Mouse (Mus musculus): Measurements from ENCODE around the gene Onecut1. TPM values are rescaled to one million over a fixed set of nuclear protein-coding genes. Genes with fewer than 3 reads are reported as not detected.
A peak's percentile ranks its signal among the peaks of the same experiment; 100 is the strongest.

Gene Onecut1
- polyA plus RNA-seq, 1 experiment = not detected

DNA sequence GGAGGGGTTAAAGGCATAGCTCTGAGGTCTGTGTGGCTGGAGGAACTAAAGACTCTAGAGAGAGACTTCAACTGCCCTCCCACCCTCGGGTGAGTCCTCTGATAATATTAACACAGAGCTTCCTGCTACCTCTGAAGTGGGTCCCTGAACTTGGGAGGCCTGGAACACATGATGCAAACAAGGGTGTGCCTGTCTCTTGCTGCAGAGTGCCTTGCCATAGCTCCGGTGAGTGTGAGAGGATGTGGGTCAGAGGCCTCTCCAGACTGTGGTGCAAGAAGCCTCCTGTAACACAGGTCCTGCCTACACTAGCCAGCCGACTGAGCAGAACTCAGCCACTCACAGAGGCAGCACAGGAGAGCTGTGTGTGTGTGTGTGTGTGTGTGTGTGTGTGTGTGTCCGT is 45.2 kb downstream of the Onecut1 start:
- no peak overlapping the region for H3K27ac ChIP-seq (ENCODE audit: insufficient read depth, low read length)
- peaks cover 3% of the 10 kb centered on the region; the same call in 1 of the 2 replicates for H3K4me1 ChIP-seq (ENCODE audit: control insufficient read depth, insufficient read depth, low read length)
- TF ChIP-seq CTCF (IDR thresholded peaks at IDR 0.05; ENCODE audit: borderline replicate concordance, insufficient read depth, low read length) (no peak), POLR2A (IDR thresholded peaks at IDR 0.05; ENCODE audit: low read depth, low read length) (no peak)
- H3K4me3 ChIP-seq (ENCODE audit: insufficient read depth, low read length) = no peak overlapping the region

DNA sequence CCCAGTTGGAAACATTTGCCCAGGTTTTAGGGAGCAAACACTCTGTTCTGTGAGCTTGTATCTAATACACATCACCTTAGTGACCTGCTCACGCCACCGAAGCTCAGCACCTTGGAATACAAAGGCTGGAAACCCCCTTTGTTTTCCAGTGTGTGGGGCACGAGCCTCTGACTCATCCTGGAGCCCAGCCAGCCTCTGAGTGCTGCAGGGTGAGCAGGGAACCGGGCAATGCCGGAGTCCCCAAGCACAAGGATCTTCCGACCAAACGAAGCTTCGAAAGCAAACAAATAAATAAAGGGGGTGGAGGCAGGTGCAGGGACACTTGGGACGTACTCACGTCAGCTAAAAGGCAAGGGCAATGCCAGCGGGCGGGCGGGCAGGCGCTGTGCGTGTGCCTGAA is 47.5 kb downstream of the Onecut1 start:
- TF ChIP-seq POLR2A (IDR thresholded peaks at IDR 0.05; ENCODE audit: low read depth, low read length) (no peak), CTCF (IDR thresholded peaks at IDR 0.05; ENCODE audit: borderline replicate concordance, insufficient read depth, low read length) (no peak)
- peaks cover 10% of the 10 kb centered on the region for H3K4me1 ChIP-seq (ENCODE audit: control insufficient read depth, insufficient read depth, low read length)
- no peak overlapping the region for H3K4me3 ChIP-seq (ENCODE audit: insufficient read depth, low read length)
- no peak overlapping the region for H3K27ac ChIP-seq (ENCODE audit: insufficient read depth, low read length)

DNA sequence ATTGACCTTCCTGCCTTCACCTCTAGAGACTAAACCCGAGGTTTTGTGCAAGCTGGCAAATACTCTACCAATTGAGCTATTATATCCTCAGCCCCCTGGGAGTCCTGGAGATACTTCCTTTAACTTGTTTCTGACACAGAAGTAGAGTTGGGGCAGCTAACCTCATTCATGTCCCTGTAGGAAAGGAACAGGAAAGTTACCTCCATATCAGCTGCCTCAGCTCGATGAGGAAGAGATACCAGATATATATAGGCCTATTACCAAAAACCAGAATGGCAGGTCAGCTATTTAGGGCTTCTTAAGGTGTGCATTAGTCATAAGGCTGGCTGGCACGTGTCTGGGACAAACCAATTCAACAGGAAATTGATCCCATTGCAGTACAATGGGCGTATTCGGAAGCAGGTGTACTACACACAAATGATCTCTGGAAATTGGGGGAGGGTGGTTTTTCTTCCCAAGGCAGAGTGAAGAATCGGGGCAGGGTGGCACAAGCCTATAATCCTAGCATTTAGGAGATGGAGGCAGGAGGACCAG is 48.6 kb downstream of the Onecut1 start:
- Histone ChIP-seq H3K27ac (ENCODE audit: insufficient read depth, low read length) (no peak overlapping the region), H3K4me1 (ENCODE audit: control insufficient read depth, insufficient read depth, low read length) (peaks cover 11% of the 10 kb centered on the region)
- TF ChIP-seq CTCF (IDR thresholded peaks at IDR 0.05; ENCODE audit: borderline replicate concordance, insufficient read depth, low read length) (no peak), POLR2A (IDR thresholded peaks at IDR 0.05; ENCODE audit: low read depth, low read length) (no peak)

DNA sequence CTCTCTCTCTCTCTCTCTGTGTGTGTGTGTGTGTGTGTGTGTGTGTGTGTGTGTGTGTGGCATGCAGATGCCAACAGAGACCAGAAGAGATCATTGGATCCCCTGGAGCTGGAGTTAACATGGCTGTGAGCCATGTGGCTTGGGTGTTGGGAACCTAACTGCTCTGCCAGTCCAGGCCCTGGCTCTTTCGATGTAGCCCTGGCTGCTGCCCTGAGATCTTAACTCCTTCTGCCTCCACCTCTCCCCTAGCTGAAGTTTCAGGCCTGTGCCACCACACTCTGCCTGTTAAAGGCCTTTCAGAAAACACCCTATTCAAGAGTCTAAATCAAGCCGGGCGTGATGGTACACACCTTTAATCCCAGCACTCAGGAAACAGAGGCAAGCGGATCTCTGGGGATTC is 49.7 kb downstream of the Onecut1 start:
- H3K4me1 ChIP-seq (ENCODE audit: control insufficient read depth, insufficient read depth, low read length) = peaks cover 13% of the 10 kb centered on the region
- no peak overlapping the region for H3K4me3 ChIP-seq (ENCODE audit: insufficient read depth, low read length)
- TF ChIP-seq CTCF (IDR thresholded peaks at IDR 0.05; ENCODE audit: borderline replicate concordance, insufficient read depth, low read length) (no peak), POLR2A (IDR thresholded peaks at IDR 0.05; ENCODE audit: low read depth, low read length) (no peak)
- H3K27ac ChIP-seq (ENCODE audit: insufficient read depth, low read length) = peak overlapping the region; percentile 94

More for the DNA sequence above, 48.6 kb downstream of the Onecut1 start:
- H3K4me3 ChIP-seq (ENCODE audit: insufficient read depth, low read length) = no peak overlapping the region

DNA sequence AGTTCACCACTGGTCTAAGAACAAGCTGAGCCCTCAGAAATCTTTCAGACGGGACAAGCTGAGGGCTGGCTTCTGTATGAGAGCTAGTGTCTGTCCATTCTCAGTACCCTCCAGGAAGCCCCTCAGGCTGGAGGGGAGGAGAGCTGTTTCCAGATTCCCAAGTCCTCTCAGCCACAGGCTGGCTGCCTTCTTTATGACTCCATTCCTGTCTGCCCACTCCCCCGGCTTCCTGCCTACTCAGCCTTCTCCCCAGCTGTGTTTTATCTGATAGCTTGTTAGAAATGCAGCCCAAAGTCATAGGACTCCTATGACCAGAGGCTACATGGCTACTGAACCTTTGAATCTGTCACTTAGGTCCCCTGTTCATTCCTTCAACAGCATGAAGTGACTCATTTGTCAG is 50.2 kb downstream of the Onecut1 start:
- Histone ChIP-seq H3K4me3 (ENCODE audit: insufficient read depth, low read length) (no peak overlapping the region), H3K27ac (ENCODE audit: insufficient read depth, low read length) (peak overlapping the region; percentile 94), H3K4me1 (ENCODE audit: control insufficient read depth, insufficient read depth, low read length) (peaks cover 13% of the 10 kb centered on the region)
- no peak for TF ChIP-seq CTCF (IDR thresholded peaks at IDR 0.05; ENCODE audit: borderline replicate concordance, insufficient read depth, low read length)
- TF ChIP-seq POLR2A (IDR thresholded peaks at IDR 0.05; ENCODE audit: low read depth, low read length) = no peak

DNA sequence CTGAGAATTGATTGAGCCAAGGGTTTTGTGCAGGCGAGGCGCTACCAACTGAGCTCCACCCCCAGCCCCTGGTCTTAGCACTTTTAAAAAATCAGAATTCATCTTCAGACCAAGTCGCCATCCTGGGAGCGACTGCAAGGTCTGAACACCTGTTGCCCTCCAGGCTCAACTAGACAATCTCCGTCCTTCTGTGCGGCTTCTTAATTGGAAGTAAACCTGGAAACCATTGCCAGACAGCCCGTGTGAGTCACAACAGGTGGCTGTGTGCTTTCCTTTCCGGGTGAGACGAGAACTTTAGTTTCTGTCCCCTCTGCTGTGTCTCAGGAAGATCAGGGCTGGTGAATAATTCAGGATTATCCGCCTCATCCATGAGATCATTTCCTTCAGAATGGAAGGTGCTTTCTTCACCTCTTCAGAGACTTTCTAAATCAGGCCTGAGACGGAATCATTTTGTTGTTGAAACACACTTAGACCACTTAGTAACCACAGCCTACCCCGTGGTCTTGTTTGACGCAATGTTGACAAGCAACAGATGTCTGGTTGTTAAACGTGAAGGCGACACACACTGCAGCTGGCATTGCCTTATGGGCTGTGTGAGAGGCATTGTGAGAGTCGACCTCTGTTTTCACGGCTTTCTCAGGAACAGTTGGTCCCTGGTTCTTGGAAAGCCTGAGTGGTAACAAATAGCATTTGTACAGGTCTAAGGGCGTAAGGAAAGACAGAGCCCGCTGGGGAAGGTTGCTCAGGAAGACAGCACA is 51.1 kb downstream of the Onecut1 start:
- Histone ChIP-seq H3K27ac (ENCODE audit: insufficient read depth, low read length) (no peak overlapping the region), H3K4me3 (ENCODE audit: insufficient read depth, low read length) (no peak overlapping the region), H3K4me1 (ENCODE audit: control insufficient read depth, insufficient read depth, low read length) (peaks cover 13% of the 10 kb centered on the region)
- TF ChIP-seq CTCF (IDR thresholded peaks at IDR 0.05; ENCODE audit: borderline replicate concordance, insufficient read depth, low read length) (no peak), POLR2A (IDR thresholded peaks at IDR 0.05; ENCODE audit: low read depth, low read length) (no peak)

DNA sequence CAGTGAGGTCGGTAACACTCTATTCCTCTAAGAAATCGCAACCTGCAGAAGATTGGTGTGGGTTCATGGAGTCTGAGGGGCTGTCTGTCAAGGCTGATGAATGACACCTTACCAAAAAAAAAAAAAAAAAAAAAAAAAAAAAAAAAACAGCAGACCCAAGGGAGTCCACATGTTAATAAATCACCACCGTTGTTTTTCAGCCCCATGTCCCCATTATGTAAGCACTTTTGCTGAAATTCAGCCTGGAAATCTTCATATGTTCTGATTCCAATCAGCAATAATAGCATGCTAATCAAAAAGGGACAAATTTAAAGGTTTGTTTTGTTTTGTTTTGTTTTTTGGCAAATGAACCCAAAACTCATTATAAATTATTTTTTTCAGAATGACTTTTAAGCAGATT is 53.9 kb downstream of the Onecut1 start:
- Histone ChIP-seq H3K4me1 (ENCODE audit: control insufficient read depth, insufficient read depth, low read length) (peaks cover 13% of the 10 kb centered on the region), H3K4me3 (ENCODE audit: insufficient read depth, low read length) (no peak overlapping the region), H3K27ac (ENCODE audit: insufficient read depth, low read length) (no peak overlapping the region)
- TF ChIP-seq POLR2A (IDR thresholded peaks at IDR 0.05; ENCODE audit: low read depth, low read length) (no peak), CTCF (IDR thresholded peaks at IDR 0.05; ENCODE audit: borderline replicate concordance, insufficient read depth, low read length) (no peak)

DNA sequence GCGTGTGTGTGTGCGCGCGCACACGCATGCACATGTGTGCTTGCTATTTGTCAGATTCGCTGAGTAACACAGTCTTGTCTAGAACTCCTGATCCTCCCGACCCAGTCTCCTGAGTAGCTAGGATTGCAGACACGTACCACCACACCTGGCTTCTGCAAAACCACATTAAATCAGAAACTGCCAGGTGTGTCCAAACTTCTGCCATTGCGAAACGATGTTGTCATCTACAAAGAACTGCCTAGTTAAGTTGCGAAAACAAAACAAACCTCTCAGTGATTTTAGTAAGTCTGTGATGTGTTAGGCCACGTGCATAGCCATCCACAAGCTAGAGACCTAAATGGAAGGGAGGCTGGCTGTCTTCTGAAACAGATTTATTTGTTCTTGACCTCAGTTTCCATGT is 58.7 kb downstream of the Onecut1 start:
- no peak overlapping the region for H3K4me3 ChIP-seq (ENCODE audit: insufficient read depth, low read length)

DNA sequence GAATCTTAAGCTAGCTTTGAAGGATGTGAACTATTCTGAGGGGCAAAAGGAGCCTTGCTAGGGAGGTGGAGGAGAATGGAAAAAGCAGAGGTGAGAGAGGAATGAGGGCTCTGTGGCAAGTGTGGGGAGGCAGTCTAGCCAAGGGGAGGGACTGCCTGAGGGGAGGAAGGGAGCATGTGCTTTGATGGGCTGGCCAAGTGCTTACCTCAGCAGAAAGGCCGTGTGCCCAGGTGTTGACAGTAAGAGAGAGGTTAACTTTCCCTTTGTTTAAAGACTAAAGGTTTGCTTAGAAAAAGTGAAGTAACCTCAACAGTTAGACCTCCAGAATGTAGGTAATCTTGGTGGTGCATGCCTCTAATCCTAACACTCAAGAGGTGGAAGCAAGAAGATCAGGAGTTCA is 59.7 kb downstream of the Onecut1 start:
- no peak overlapping the region for H3K4me3 ChIP-seq (ENCODE audit: insufficient read depth, low read length)
- no peak for TF ChIP-seq CTCF (IDR thresholded peaks at IDR 0.05; ENCODE audit: borderline replicate concordance, insufficient read depth, low read length)
- no peak for TF ChIP-seq POLR2A (IDR thresholded peaks at IDR 0.05; ENCODE audit: low read depth, low read length)
- H3K27ac ChIP-seq (ENCODE audit: insufficient read depth, low read length) = no peak overlapping the region
- H3K4me1 ChIP-seq (ENCODE audit: control insufficient read depth, insufficient read depth, low read length) = no peaks in the 10 kb centered on the region

More for the DNA sequence above, 58.7 kb downstream of the Onecut1 start:
- H3K4me1 ChIP-seq (ENCODE audit: control insufficient read depth, insufficient read depth, low read length) = no peaks in the 10 kb centered on the region
- TF ChIP-seq CTCF (IDR thresholded peaks at IDR 0.05; ENCODE audit: borderline replicate concordance, insufficient read depth, low read length) (no peak), POLR2A (IDR thresholded peaks at IDR 0.05; ENCODE audit: low read depth, low read length) (no peak)
- H3K27ac ChIP-seq (ENCODE audit: insufficient read depth, low read length) = no peak overlapping the region

DNA sequence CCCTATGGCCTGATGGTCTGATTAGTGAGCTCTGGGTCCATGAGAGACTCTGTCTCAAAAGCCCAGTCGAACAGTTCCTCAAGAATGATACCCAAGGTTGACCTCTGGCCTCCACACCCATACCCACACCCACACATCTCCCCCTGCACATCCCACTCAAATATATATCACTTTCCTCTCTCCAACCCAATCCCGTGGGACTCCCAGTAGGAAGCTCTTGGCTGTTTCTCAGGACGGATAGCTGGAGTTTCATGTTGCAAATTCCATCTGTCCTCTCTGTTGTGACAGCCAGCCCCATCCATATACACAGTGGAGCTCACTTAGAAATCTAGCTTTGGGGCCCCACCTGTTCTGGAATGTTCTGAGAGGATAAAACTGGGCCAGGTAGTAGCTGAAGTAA is 61.2 kb downstream of the Onecut1 start:
- no peaks in the 10 kb centered on the region for H3K4me1 ChIP-seq (ENCODE audit: control insufficient read depth, insufficient read depth, low read length)
- TF ChIP-seq CTCF (IDR thresholded peaks at IDR 0.05; ENCODE audit: borderline replicate concordance, insufficient read depth, low read length) = no peak
- no peak for TF ChIP-seq POLR2A (IDR thresholded peaks at IDR 0.05; ENCODE audit: low read depth, low read length)
- no peak overlapping the region for H3K4me3 ChIP-seq (ENCODE audit: insufficient read depth, low read length)
- H3K27ac ChIP-seq (ENCODE audit: insufficient read depth, low read length) = no peak overlapping the region

Data from embryonic fibroblast, embryonic 13.5 days (primary cell).